Mouse (Mus musculus) G1E (cell line): ENCODE measurements around the gene Heg1. TPM values are rescaled to one million over a fixed set of nuclear protein-coding genes. Genes with fewer than 3 reads are reported as not detected.

Source experiments
- ATAC-seq: 2 replicates; pipeline ENCODE4 v1.8.0; 2016; ENCODE audit warnings: mild to moderate bottlenecking; ENCODE audit not compliant: insufficient number of reproducible peaks, poor library complexity, low FRiP score, severe bottlenecking; ENCODE audit errors: extremely low read depth
- DNase-seq: peaks from one replicate; pipeline ENCODE4 v3.0.0; 2012; ENCODE audit warnings: low spot score
- H3K27me3 ChIP-seq: 2 replicates; pipeline ENCODE4 v1.6.1; 2012; ENCODE audit warnings: mild to moderate bottlenecking, low read length, inconsistent platforms; ENCODE audit not compliant: insufficient read depth
- H3K36me3 ChIP-seq: replicated peaks from 2 replicates; pipeline ENCODE3; 2012; ENCODE audit warnings: mild to moderate bottlenecking, inconsistent platforms
- H3K4me1 ChIP-seq: 2 replicates; pipeline ENCODE4 v1.6.1; 2012; ENCODE audit warnings: low read depth, low read length, inconsistent platforms, mixed read lengths; ENCODE audit not compliant: insufficient read depth
- H3K4me3 ChIP-seq: 2 replicates; pipeline ENCODE4 v1.5.1; 2012; ENCODE audit warnings: low read depth, mild to moderate bottlenecking, inconsistent platforms, low read length, moderate library complexity, mixed read lengths
- H3K9me3 ChIP-seq: replicated peaks from 2 replicates; pipeline ENCODE4 v1.6.1; 2012; ENCODE audit warnings: inconsistent platforms
- CTCF ChIP-seq: IDR thresholded peaks from 2 replicates; pipeline ENCODE4 v1.5.1; 2012; ENCODE audit warnings: low read depth, low read length, inconsistent platforms, mixed read lengths
- GATA1 ChIP-seq: IDR thresholded peaks from 2 replicates; pipeline ENCODE4 v1.6.1; 2012; ENCODE audit warnings: borderline replicate concordance, low read length, inconsistent platforms, mixed read lengths
- GATA2 ChIP-seq: IDR thresholded peaks from 2 replicates; pipeline ENCODE4 v1.6.1; 2012; ENCODE audit warnings: low read depth, low read length, inconsistent platforms, borderline replicate concordance
- POLR2AphosphoS5 ChIP-seq: IDR thresholded peaks from 2 replicates; pipeline ENCODE4 v1.6.1; 2012; ENCODE audit warnings: low read depth, low read length, inconsistent platforms; ENCODE audit not compliant: insufficient replicate concordance
- TAL1 ChIP-seq: conservative IDR thresholded peaks from 2 replicates; pipeline ENCODE4 v1.6.1; 2012; ENCODE audit warnings: low read depth, low read length, inconsistent platforms, mixed read lengths
- polyA plus RNA-seq: library from polyadenylated mRNA; stranded (reverse); fragments of >175 nt; gene quantifications from 2 replicates; pipeline ENCODE4 v1.2.3, GENCODE M21; 2012
- total RNA-seq, 2 experiments: library from RNA; stranded (forward) in 1 of 2; stranded (reverse) in 1 of 2; fragments of 200-1000 nt in 1 of 2; fragments of >200 nt in 1 of 2; fragmentation: Nextera tagmentation in 1 of 2; gene quantifications; 2 replicates each; pipeline ENCODE4 v1.2.3; 2014 to 2017

The Heg1 gene
- total RNA-seq (2014; fragmentation: Nextera tagmentation) (35.6 and 36.4 TPM in 2 replicates), total RNA-seq (2017) (5.4 and 6.1 TPM in 2 replicates), polyA plus RNA-seq (2.7 and 2.9 TPM in 2 replicates)

DNA sequence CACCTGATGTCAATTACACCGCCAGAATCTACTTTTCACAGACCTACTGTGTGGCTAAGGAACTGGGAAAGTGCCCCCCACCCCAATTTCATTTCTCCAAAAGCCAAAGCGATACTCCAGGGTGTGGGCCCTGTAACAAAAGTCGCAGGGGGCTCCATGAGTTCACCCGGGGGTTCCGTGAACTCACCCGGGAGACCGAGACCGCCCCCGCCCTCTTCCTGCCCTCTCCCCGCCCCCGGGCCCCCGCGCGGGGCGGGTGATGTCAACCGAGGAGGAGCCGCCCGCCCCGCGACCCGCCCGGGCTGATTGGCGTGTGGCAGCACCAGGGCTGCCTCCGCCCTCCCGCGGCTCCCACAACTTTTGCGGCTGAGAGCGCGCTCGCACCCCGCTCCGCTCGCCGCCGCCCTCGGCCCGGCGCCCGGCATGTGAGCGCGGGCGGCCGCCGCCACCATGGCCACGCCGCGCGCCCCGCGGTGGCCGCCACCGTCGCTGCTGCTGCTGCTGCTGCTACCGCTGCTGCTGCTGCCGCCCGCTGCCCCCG, at the start of gene Heg1:
TSS of gene Heg1 (plus strand) at position 209 of the 541 bp plus-strand sequence.
- Histone ChIP-seq H3K4me1 (peaks cover 38% of the 10 kb centered on the region), H3K36me3 (no peaks in the 10 kb centered on the region), H3K4me3 (peak within 1 kb of the TSS; percentile 79), H3K9me3 (no peaks in the 10 kb centered on the region), H3K27me3 (peaks cover 34% of the 10 kb centered on the region)
- TF ChIP-seq GATA1, result no peak
- TF ChIP-seq TAL1, result no peak
- DNase-seq, result peak; percentile 78
- ATAC-seq, result peak; percentile 49

- DNase-seq (no peak), ATAC-seq (no peak)
- no peaks in the 10 kb centered on the region for H3K9me3 ChIP-seq
- H3K36me3 ChIP-seq, result no peaks in the 10 kb centered on the region
- H3K27me3 ChIP-seq, result peaks cover 26% of the 10 kb centered on the region
- H3K4me1 ChIP-seq, result no peaks in the 10 kb centered on the region
- no peak for TF ChIP-seq TAL1
- TF ChIP-seq POLR2AphosphoS5, result no peak
- no peak for TF ChIP-seq GATA1
- no peak for TF ChIP-seq CTCF
- TF ChIP-seq GATA2, result no peak
- no peak overlapping the region for H3K4me3 ChIP-seq
These were observed 48.2 kb upstream of the Heg1 start for GRCm38 (mm10) chr16:33635836-33636595.

- no peaks in the 10 kb centered on the region for H3K36me3 ChIP-seq
These were observed 42.4 kb upstream of the Heg1 start for GRCm38 (mm10) chr16:33641779-33642178.

GRCm38 (mm10) chr16:33653116-33653515, 31.1 kb upstream of the Heg1 start:
- Histone ChIP-seq H3K4me1 (peaks cover 4% of the 10 kb centered on the region; the same call in 1 of the 2 replicates), H3K9me3 (peaks cover 9% of the 10 kb centered on the region; the same call in 1 of the 2 replicates), H3K4me3 (no peak overlapping the region), H3K36me3 (no peaks in the 10 kb centered on the region), H3K27me3 (peaks cover 19% of the 10 kb centered on the region)
- no peak for ATAC-seq
- no peak for TF ChIP-seq POLR2AphosphoS5
- TF ChIP-seq TAL1, result no peak
- no peak for TF ChIP-seq GATA1
- no peak for TF ChIP-seq CTCF
- TF ChIP-seq GATA2, result no peak
- DNase-seq, result no peak

More at GRCm38 (mm10) chr16:33641779-33642178, 42.4 kb upstream of the Heg1 start:
- ATAC-seq (no peak), DNase-seq (no peak)
- H3K9me3 ChIP-seq, result no peaks in the 10 kb centered on the region
- H3K4me1 ChIP-seq, result no peaks in the 10 kb centered on the region
- TF ChIP-seq TAL1 (no peak), CTCF (no peak), GATA1 (no peak)
- H3K27me3 ChIP-seq, result peaks cover 22% of the 10 kb centered on the region
- no peak overlapping the region for H3K4me3 ChIP-seq

GRCm38 (mm10) chr16:33655443-33655842, 28.7 kb upstream of the Heg1 start:
- Histone ChIP-seq H3K36me3 (no peaks in the 10 kb centered on the region), H3K9me3 (peaks cover 2% of the 10 kb centered on the region; the same call in 1 of the 2 replicates), H3K4me3 (no peak overlapping the region), H3K27me3 (peaks cover 30% of the 10 kb centered on the region), H3K4me1 (peaks cover 7% of the 10 kb centered on the region; the same call in 1 of the 2 replicates)
- TF ChIP-seq GATA2 (no peak), CTCF (no peak), POLR2AphosphoS5 (no peak), TAL1 (no peak), GATA1 (no peak)
- DNase-seq (no peak), ATAC-seq (no peak)

GRCm38 (mm10) chr16:33657191-33657590, 27.0 kb upstream of the Heg1 start:
- Histone ChIP-seq H3K27me3 (peaks cover 40% of the 10 kb centered on the region), H3K4me1 (peaks cover 7% of the 10 kb centered on the region; the same call in 1 of the 2 replicates), H3K4me3 (no peak overlapping the region), H3K9me3 (no peaks in the 10 kb centered on the region), H3K36me3 (no peaks in the 10 kb centered on the region)
- ATAC-seq (no peak), DNase-seq (no peak)
- no peak for TF ChIP-seq TAL1
- no peak for TF ChIP-seq POLR2AphosphoS5
- TF ChIP-seq GATA1, result no peak
- no peak for TF ChIP-seq GATA2
- TF ChIP-seq CTCF, result no peak
